Mouse (Mus musculus) forebrain, embryonic 16.5 days (tissue): ENCODE measurements around the gene Otulin. TPM values are rescaled to one million over a fixed set of nuclear protein-coding genes. Genes with fewer than 3 reads are reported as not detected.

Source experiments
- ATAC-seq: fragments of 200-750 bp; cut with Nextera tagmentation; 2 replicates; pipeline ENCODE4 v1.8.0; 2017; ENCODE audit warnings: mild to moderate bottlenecking, moderate library complexity
- H3K27ac ChIP-seq: fragments of 300-500 bp; sonication (generic); 2 replicates; pipeline ENCODE4 v1.5.1; 2014; ENCODE audit warnings: low read length, control low read depth
- H3K27me3 ChIP-seq: fragments of 300-500 bp; sonication (generic); replicated peaks from 2 replicates; pipeline ENCODE4 v1.6.1; 2014; ENCODE audit warnings: low read length; ENCODE audit not compliant: control insufficient read depth, insufficient read depth
- H3K36me3 ChIP-seq: fragments of 300-500 bp; sonication (generic); 2 replicates; pipeline ENCODE4 v1.6.1; 2014; ENCODE audit not compliant: control insufficient read depth, insufficient read depth
- H3K4me1 ChIP-seq: fragments of 300-500 bp; sonication (generic); replicated peaks from 2 replicates; pipeline ENCODE4 v1.6.1; 2014; ENCODE audit warnings: low read length; ENCODE audit not compliant: control insufficient read depth, insufficient read depth
- H3K4me2 ChIP-seq: fragments of 300-500 bp; sonication (generic); 2 replicates; pipeline ENCODE4 v1.6.1; 2014; ENCODE audit warnings: mild to moderate bottlenecking, low read length, control low read depth
- H3K4me3 ChIP-seq: fragments of 300-500 bp; sonication (generic); replicated peaks from 2 replicates; pipeline ENCODE4 v1.5.1; 2014; ENCODE audit warnings: mild to moderate bottlenecking, low read length, control low read depth
- H3K9ac ChIP-seq: fragments of 300-500 bp; sonication (generic); replicated peaks from 2 replicates; pipeline ENCODE4 v1.6.1; 2014; ENCODE audit warnings: low read depth, low read length, control low read depth
- H3K9me3 ChIP-seq: fragments of 300-500 bp; sonication (generic); 2 replicates; pipeline ENCODE4 v1.6.1; 2016; ENCODE audit warnings: low read length; ENCODE audit not compliant: control insufficient read depth
- WGBS: fragments of 180-500 bp; shearing (Covaris S2); extraction: QIAGEN DNeasy Blood & Tissue Kit; methylation state at CpG from one replicate; pipeline ENCODE4 v1.1.7; 2014; 5-methylcytosine and 5-hydroxymethylcytosine counted together
- polyA plus RNA-seq: library from polyadenylated mRNA; unstranded; fragments of >200 nt; fragmentation: Nextera tagmentation; extraction: Ambion mirVana; gene quantifications from 2 replicates; pipeline ENCODE4 v1.2.1, GENCODE M21; 2015

The Otulin gene
- 27.9 and 28.0 TPM in 2 replicates for polyA plus RNA-seq

GRCm38 (mm10) chr15:27630601-27631383 lies at the start of gene Otulin:
TSS of gene Otulin (minus strand) at chr15:27630693.
- peak; percentile 98 for ATAC-seq
- peak within 1 kb of the TSS; percentile 85 for H3K4me3 ChIP-seq
- peak within 1 kb of the TSS; percentile 97 for H3K4me2 ChIP-seq
- H3K9me3 ChIP-seq: no peaks in the 10 kb centered on the region
- H3K9ac ChIP-seq: peak within 1 kb of the TSS; percentile 85
- H3K27ac ChIP-seq: no peak within 1 kb of the TSS
- H3K4me1 ChIP-seq: peaks cover 18% of the 10 kb centered on the region
- 5% methylated on average over 55 of the region's 56 CpGs for WGBS
- H3K36me3 ChIP-seq: 0 out of 2 replicates have a peak, but pooled peaks cover 3% of the 10 kb centered on the region
- H3K27me3 ChIP-seq: no peaks in the 10 kb centered on the region

- 85% methylated on average over 9 of the region's 9 CpGs for WGBS
Observed at GRCm38 (mm10) chr15:27678511-27678910, 48.0 kb upstream of the Otulin start.

GRCm38 (mm10) chr15:27677801-27678200 lies 47.3 kb upstream of the Otulin start:
- Histone ChIP-seq H3K9ac (no peak overlapping the region), H3K4me2 (no peak overlapping the region), H3K27me3 (no peaks in the 10 kb centered on the region), H3K36me3 (no peaks in the 10 kb centered on the region), H3K4me3 (no peak overlapping the region), H3K9me3 (no peaks in the 10 kb centered on the region), H3K4me1 (0 out of 2 replicates have a peak, but pooled peaks cover 2% of the 10 kb centered on the region), H3K27ac (no peak overlapping the region)
- ATAC-seq: no peak
- 79% methylated on average over 6 of the region's 6 CpGs for WGBS

More at GRCm38 (mm10) chr15:27678511-27678910, 48.0 kb upstream of the Otulin start:
- no peak overlapping the region for H3K9ac ChIP-seq
- no peak for ATAC-seq
- 0 out of 2 replicates have a peak, but pooled peaks cover 2% of the 10 kb centered on the region for H3K4me1 ChIP-seq
- no peaks in the 10 kb centered on the region for H3K9me3 ChIP-seq
- no peak overlapping the region for H3K4me2 ChIP-seq
- no peaks in the 10 kb centered on the region for H3K36me3 ChIP-seq
- no peaks in the 10 kb centered on the region for H3K27me3 ChIP-seq
- no peak overlapping the region for H3K27ac ChIP-seq
- H3K4me3 ChIP-seq: no peak overlapping the region

- no peaks in the 10 kb centered on the region for H3K9me3 ChIP-seq
- no peaks in the 10 kb centered on the region for H3K4me1 ChIP-seq
- WGBS: 42% methylated on average over 9 of the region's 9 CpGs
- no peak overlapping the region for H3K4me2 ChIP-seq
- H3K27me3 ChIP-seq: no peaks in the 10 kb centered on the region
- no peaks in the 10 kb centered on the region for H3K36me3 ChIP-seq
- H3K4me3 ChIP-seq: no peak overlapping the region
- no peak for ATAC-seq
- H3K9ac ChIP-seq: no peak overlapping the region
- no peak overlapping the region for H3K27ac ChIP-seq
Observed at GRCm38 (mm10) chr15:27676211-27676610, 45.7 kb upstream of the Otulin start.

GRCm38 (mm10) chr15:27675122-27675521 lies 44.6 kb upstream of the Otulin start:
- no peaks in the 10 kb centered on the region for H3K4me1 ChIP-seq
- no peak overlapping the region for H3K27ac ChIP-seq
- no peak overlapping the region for H3K4me2 ChIP-seq
- no peaks in the 10 kb centered on the region for H3K36me3 ChIP-seq
- no peak overlapping the region for H3K9ac ChIP-seq
- no peak for ATAC-seq
- no peaks in the 10 kb centered on the region for H3K27me3 ChIP-seq
- no peak overlapping the region for H3K4me3 ChIP-seq
- WGBS: 95% methylated on average over 7 of the region's 7 CpGs
- H3K9me3 ChIP-seq: no peaks in the 10 kb centered on the region

GRCm38 (mm10) chr15:27674041-27674440 lies 43.5 kb upstream of the Otulin start:
- no peak overlapping the region for H3K4me2 ChIP-seq
- no peaks in the 10 kb centered on the region for H3K4me1 ChIP-seq
- H3K9ac ChIP-seq: no peak overlapping the region
- H3K27me3 ChIP-seq: no peaks in the 10 kb centered on the region
- no peak for ATAC-seq
- H3K4me3 ChIP-seq: no peak overlapping the region
- no peaks in the 10 kb centered on the region for H3K9me3 ChIP-seq
- no peak overlapping the region for H3K27ac ChIP-seq
- WGBS: 89% methylated on average over 6 of the region's 6 CpGs
- H3K36me3 ChIP-seq: no peaks in the 10 kb centered on the region

- no peak for ATAC-seq
- Histone ChIP-seq H3K9ac (no peak overlapping the region), H3K27me3 (no peaks in the 10 kb centered on the region), H3K4me1 (no peaks in the 10 kb centered on the region), H3K4me3 (no peak overlapping the region), H3K27ac (no peak overlapping the region), H3K9me3 (no peaks in the 10 kb centered on the region), H3K4me2 (no peak overlapping the region), H3K36me3 (no peaks in the 10 kb centered on the region)
- WGBS: 95% methylated on average over 6 of the region's 6 CpGs
Observed at GRCm38 (mm10) chr15:27673151-27673550, 42.7 kb upstream of the Otulin start.

- no peak for ATAC-seq
- Histone ChIP-seq H3K9ac (no peak overlapping the region), H3K27ac (no peak overlapping the region), H3K27me3 (no peaks in the 10 kb centered on the region), H3K4me3 (no peak overlapping the region), H3K4me1 (no peaks in the 10 kb centered on the region), H3K4me2 (no peak overlapping the region), H3K36me3 (no peaks in the 10 kb centered on the region), H3K9me3 (no peaks in the 10 kb centered on the region)
- WGBS: 39% methylated on average over 8 of the region's 8 CpGs
Observed at GRCm38 (mm10) chr15:27672259-27672658, 41.8 kb upstream of the Otulin start.

GRCm38 (mm10) chr15:27671612-27672245 lies 41.2 kb upstream of the Otulin start:
- ATAC-seq: no peak
- H3K4me1 ChIP-seq: no peaks in the 10 kb centered on the region
- no peaks in the 10 kb centered on the region for H3K36me3 ChIP-seq
- WGBS: 91% methylated on average over 10 of the region's 10 CpGs
- no peak overlapping the region for H3K4me2 ChIP-seq
- no peaks in the 10 kb centered on the region for H3K9me3 ChIP-seq
- no peak overlapping the region for H3K27ac ChIP-seq
- H3K4me3 ChIP-seq: no peak overlapping the region
- H3K27me3 ChIP-seq: no peaks in the 10 kb centered on the region
- H3K9ac ChIP-seq: no peak overlapping the region
